Comparison of ENCODE assay signal across 13 mouse cellular contexts in the genomic region with DNA sequence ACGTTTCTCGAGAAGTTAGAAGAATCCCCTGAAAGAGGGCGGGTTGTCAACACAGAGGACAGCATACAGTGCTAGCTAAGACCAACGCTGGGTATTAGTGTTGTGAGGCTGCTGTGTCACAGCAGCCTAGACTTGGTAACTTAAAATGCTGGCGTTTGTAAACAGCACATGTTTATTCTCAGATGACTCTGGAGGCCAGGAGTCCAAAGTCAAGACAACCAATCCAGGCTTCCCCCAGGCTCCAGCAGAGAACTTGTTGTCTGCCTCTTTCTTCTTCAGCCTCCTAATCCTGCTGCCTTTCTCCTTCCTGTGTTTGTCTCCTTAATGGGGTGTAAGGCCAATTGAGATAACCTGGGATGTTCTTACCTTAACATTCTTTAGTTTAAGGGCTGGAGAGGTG.
"Had no signal": no experiment of that assay in that cellular context is flagged by ENCODE, and none has a peak within 500 bp of the region (broad histone marks: within the 10 kb centered on the region; RNA-seq: fewer than 3 reads in every experiment).

No protein-coding gene starts in this region.

- H3K4me2 ChIP-seq: intestine, embryonic 15.5 days; limb, embryonic 13.5 days; liver, embryonic 11.5 days; lung, embryonic 15.5 days; neural tube, embryonic 15.5 days had no signal

- ATAC-seq: intestine, embryonic 15.5 days had no signal

- H3K4me1 ChIP-seq: midbrain, embryonic 10.5 days had no signal

- H3K27ac ChIP-seq: intestine, embryonic 15.5 days; limb, embryonic 13.5 days; lung, embryonic 15.5 days; midbrain, embryonic 10.5 days; neural tube, embryonic 15.5 days had no signal

- DNase-seq: left cerebral cortex, postnatal 4 days; midbrain, embryonic 14.5 days; right cerebral cortex, adult 18-20 months; right cerebral cortex, postnatal 25 days; thymus, adult 18-20 months; thymus, postnatal 14 days had no signal

- H3K36me3 ChIP-seq: intestine, embryonic 15.5 days; limb, embryonic 13.5 days; lung, embryonic 15.5 days; midbrain, embryonic 10.5 days; neural tube, embryonic 15.5 days had no signal

- H3K27me3 ChIP-seq: intestine, embryonic 15.5 days; limb, embryonic 13.5 days; lung, embryonic 15.5 days; neural tube, embryonic 15.5 days had no signal

- H3K4me3 ChIP-seq: intestine, embryonic 15.5 days; limb, embryonic 13.5 days; lung, embryonic 15.5 days; midbrain, embryonic 10.5 days; myocyte; neural tube, embryonic 15.5 days had no signal

- H3K9me3 ChIP-seq: intestine, embryonic 15.5 days; limb, embryonic 13.5 days; lung, embryonic 15.5 days; midbrain, embryonic 10.5 days; neural tube, embryonic 15.5 days had no signal

- H3K9ac ChIP-seq: intestine, embryonic 15.5 days; limb, embryonic 13.5 days; lung, embryonic 15.5 days; neural tube, embryonic 15.5 days had no signal
